Mouse (Mus musculus): ENCODE data around the gene Gamt.
"Not testable (repeated sequence)": the region's sequence is repeated elsewhere in the genome, so short reads cannot be mapped to it uniquely, and the experiment has no call there.

The Gamt gene

GRCm38 (mm10) chr10:80258752-80259462 is 1.9 kb downstream of the Gamt start:
- no peak for DNase-seq (ENCODE audit: low spot score in 2 of 2)

- no peak for DNase-seq (ENCODE audit: low spot score in 2 of 2)
These were observed 2.9 kb downstream of the Gamt start for GRCm38 (mm10) chr10:80257936-80258335.

- DNase-seq (ENCODE audit: low spot score in 2 of 2): no peak
These were observed 4.8 kb downstream of the Gamt start for GRCm38 (mm10) chr10:80255881-80256535.

- DNase-seq (ENCODE audit: low spot score in 2 of 2): no peak
These were observed 6.2 kb downstream of the Gamt start for GRCm38 (mm10) chr10:80254331-80255297.

- no peak for DNase-seq (ENCODE audit: low spot score in 2 of 2)
These were observed 7.3 kb downstream of the Gamt start for GRCm38 (mm10) chr10:80253551-80253950.

- DNase-seq (ENCODE audit: low spot score in 2 of 2): no peak
These were observed 8.1 kb downstream of the Gamt start for GRCm38 (mm10) chr10:80252493-80253274.

- DNase-seq (ENCODE audit: low spot score in 2 of 2): no peak
These were observed 8.8 kb downstream of the Gamt start for GRCm38 (mm10) chr10:80252011-80252410.

- no peak for DNase-seq (ENCODE audit: low spot score in 2 of 2)
These were observed 10.2 kb downstream of the Gamt start for GRCm38 (mm10) chr10:80250573-80250972.

GRCm38 (mm10) chr10:80250059-80250458 is 10.8 kb downstream of the Gamt start:
- no peak for DNase-seq (ENCODE audit: low spot score in 2 of 2)

GRCm38 (mm10) chr10:80248971-80249640 is 11.7 kb downstream of the Gamt start, which contains the start of gene Ndufs7:
Gene Ndufs7, plus strand, starts transcription at chr10:80249121.
- DNase-seq (ENCODE audit: low spot score in 2 of 2): peak; percentile 91 to 98

- not testable (repeated sequence) for DNase-seq (ENCODE audit: low spot score in 2 of 2)
These were observed 12.4 kb downstream of the Gamt start for GRCm38 (mm10) chr10:80248437-80248836.

- no peak for DNase-seq (ENCODE audit: low spot score in 2 of 2)
These were observed 13.0 kb downstream of the Gamt start for GRCm38 (mm10) chr10:80247849-80248248.

GRCm38 (mm10) chr10:80245600-80245999 is 15.2 kb downstream of the Gamt start:
- peak in 1 of 2 experiments; percentile 91 for DNase-seq (ENCODE audit: low spot score in 2 of 2)

GRCm38 (mm10) chr10:80244791-80245399 is 15.9 kb downstream of the Gamt start:
- DNase-seq (ENCODE audit: low spot score in 2 of 2): no peak

GRCm38 (mm10) chr10:80242607-80243006 is 18.2 kb downstream of the Gamt start:
- DNase-seq (ENCODE audit: low spot score in 2 of 2): no peak

GRCm38 (mm10) chr10:80242088-80242487 is 18.7 kb downstream of the Gamt start:
- DNase-seq (ENCODE audit: low spot score in 2 of 2): no peak

- DNase-seq (ENCODE audit: low spot score in 2 of 2): no peak
These were observed 21.0 kb downstream of the Gamt start for GRCm38 (mm10) chr10:80239791-80240190.

- no peak for DNase-seq (ENCODE audit: low spot score in 2 of 2)
These were observed 22.5 kb downstream of the Gamt start for GRCm38 (mm10) chr10:80238306-80238705.

- DNase-seq (ENCODE audit: low spot score in 2 of 2): no peak
These were observed 23.8 kb downstream of the Gamt start for GRCm38 (mm10) chr10:80237020-80237419.

- DNase-seq (ENCODE audit: low spot score in 2 of 2): no peak
These were observed 24.5 kb downstream of the Gamt start for GRCm38 (mm10) chr10:80236145-80236825.

Measured in left cerebral cortex, adult 9 months (tissue).